Mouse (Mus musculus): ENCODE results near the gene Ptprcap.
A peak's percentile ranks its signal among the peaks of the same experiment; 100 is the strongest.

Ptprcap gene

GRCm38 (mm10) chr19:4194776-4195650 lies 41.6 kb downstream of the Ptprcap start:
- no peak for DNase-seq (ENCODE audit: low spot score)

GRCm38 (mm10) chr19:4196048-4196447 lies 42.6 kb downstream of the Ptprcap start:
- DNase-seq (ENCODE audit: low spot score): no peak

GRCm38 (mm10) chr19:4196548-4196947 lies 43.1 kb downstream of the Ptprcap start:
- DNase-seq (ENCODE audit: low spot score): no peak

- DNase-seq (ENCODE audit: low spot score): no peak
Measured at GRCm38 (mm10) chr19:4197180-4197579, 43.8 kb downstream of the Ptprcap start.

- peak; percentile 99 for DNase-seq (ENCODE audit: low spot score)
Measured at GRCm38 (mm10) chr19:4201291-4201909, 48.0 kb downstream of the Ptprcap start, which contains the start of gene Rad9a. TSS of gene Rad9a (minus strand) at chr19:4201662.

GRCm38 (mm10) chr19:4202149-4202548 lies 48.7 kb downstream of the Ptprcap start:
- DNase-seq (ENCODE audit: low spot score): no peak

GRCm38 (mm10) chr19:4203148-4203547 lies 49.7 kb downstream of the Ptprcap start:
- no peak for DNase-seq (ENCODE audit: low spot score)

GRCm38 (mm10) chr19:4203604-4204326 lies 50.4 kb downstream of the Ptprcap start:
- DNase-seq (ENCODE audit: low spot score): no peak

- no peak for DNase-seq (ENCODE audit: low spot score)
Measured at GRCm38 (mm10) chr19:4204889-4205288, 51.5 kb downstream of the Ptprcap start.

Data from c-Kit-positive CD71-positive TER-119-positive erythroid progenitor cells, embryonic 14.5 days (primary cell).